Mouse (Mus musculus): Measurements from ENCODE around the gene Cmc2. TPM values are rescaled to one million over a fixed set of nuclear protein-coding genes. Genes with fewer than 3 reads are reported as not detected.

Gene Cmc2
- 46.3 and 76.1 TPM in 2 replicates for polyA plus RNA-seq (2012)

DNA sequence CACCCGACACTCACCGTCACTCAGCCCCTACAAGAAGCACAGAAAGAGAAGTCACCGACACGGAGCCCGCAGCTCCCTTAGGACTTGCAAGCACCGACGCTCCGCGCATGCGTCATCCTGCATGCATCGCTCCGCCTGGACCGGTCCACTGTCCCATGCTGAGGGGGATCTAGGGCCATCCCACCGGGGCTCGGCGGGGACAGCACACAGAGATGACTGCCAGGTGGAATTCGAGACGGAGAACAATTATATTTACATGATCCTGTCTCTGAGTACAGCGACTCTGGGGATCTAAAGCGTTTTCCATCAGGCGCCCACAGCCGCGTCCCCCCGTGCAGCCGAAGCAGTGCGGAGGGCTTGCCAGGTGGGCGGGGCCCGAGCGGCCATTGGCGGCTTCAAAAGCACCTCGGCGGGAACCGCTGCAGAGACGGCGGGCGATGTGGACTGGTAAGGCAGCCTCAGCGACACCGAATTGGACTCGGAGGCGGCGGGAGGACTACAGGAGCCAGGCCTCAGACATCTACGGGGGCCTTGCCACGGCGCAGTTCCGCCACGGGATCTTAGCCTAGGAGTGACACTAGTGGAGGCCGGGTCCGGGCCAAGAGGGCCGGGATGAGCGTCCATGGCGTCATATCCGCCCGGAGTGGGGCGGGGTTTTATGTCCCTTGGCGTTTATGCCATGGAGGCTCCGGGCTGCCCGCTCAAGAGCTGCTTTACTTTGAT, at the start of gene Cmc2, which contains the start of gene Cenpn:
Gene Cmc2 (minus strand): TSS at position 119 of the 723 bp plus-strand sequence.
Gene Cenpn (plus strand): TSS at position 394 of the 723 bp plus-strand sequence.
- TF ChIP-seq GATA1 (IDR thresholded peaks at IDR 0.05; ENCODE audit: low read length), result no peak

GRCm38 (mm10) chr8:116969531-116969930, 48.3 kb upstream of the Cmc2 start:
- TF ChIP-seq GATA1 (IDR thresholded peaks at IDR 0.05; ENCODE audit: low read length), result no peak

DNA sequence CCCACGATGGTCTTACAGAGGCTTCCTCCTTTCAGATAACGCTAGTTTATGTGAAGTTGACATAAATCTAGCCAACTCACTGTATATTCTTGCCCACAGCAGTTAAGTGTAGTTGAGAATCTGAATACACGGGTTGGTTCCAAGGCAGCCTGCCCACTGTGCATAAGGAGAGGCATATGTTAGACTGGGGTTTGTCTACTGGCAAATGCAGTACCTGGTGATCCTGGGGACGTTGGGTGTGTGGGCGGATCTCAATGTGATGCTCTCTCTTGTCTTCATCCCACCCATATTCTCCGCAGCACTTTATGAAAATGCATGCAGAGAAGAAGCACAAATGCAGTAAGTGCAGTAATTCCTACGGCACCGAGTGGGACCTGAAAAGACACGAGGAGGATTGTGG, 33.2 kb upstream of the Cmc2 start:
- TF ChIP-seq GATA1 (IDR thresholded peaks at IDR 0.05; ENCODE audit: low read length), result no peak

DNA sequence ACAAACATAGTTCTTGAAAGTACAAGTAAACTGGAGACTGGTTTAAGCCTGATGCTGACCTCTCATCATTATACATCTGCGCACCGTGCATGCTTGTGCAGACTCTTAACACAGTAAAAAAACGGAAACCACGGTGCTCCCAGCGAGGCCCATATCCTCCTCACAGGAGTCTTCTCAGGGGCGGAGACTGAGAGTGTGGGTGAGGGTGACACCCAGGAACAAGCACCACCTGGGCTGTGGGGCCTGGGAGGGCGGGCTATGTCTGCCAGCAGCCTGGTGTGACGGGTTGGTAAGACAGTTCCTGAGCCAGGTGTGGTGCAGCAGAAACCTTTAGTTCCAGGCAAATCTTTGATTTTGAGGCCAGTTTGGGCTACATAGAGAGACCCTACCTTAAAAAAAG, 31.2 kb upstream of the Cmc2 start:
- TF ChIP-seq GATA1 (IDR thresholded peaks at IDR 0.05; ENCODE audit: low read length), result no peak

DNA sequence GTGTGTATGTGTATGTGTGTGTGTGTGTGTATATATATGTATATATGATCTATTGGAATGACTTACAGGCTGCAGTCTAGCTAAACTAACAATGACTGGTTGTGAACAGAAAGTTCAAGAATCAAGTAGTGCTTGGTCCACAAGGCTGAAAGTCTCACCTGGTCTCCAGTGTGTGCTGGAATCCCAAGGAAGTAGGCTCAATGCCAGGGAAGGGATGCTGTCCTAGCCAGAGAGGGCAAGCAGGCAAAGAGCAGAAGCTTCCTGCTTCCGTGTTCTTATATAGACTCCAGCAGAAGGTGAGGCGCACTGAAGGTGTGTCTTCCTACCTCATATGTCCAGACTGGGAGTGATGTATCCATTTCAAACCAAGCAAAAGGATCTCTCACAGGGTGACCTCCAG, 30.5 kb upstream of the Cmc2 start:
- no peak for TF ChIP-seq GATA1 (IDR thresholded peaks at IDR 0.05; ENCODE audit: low read length)

DNA sequence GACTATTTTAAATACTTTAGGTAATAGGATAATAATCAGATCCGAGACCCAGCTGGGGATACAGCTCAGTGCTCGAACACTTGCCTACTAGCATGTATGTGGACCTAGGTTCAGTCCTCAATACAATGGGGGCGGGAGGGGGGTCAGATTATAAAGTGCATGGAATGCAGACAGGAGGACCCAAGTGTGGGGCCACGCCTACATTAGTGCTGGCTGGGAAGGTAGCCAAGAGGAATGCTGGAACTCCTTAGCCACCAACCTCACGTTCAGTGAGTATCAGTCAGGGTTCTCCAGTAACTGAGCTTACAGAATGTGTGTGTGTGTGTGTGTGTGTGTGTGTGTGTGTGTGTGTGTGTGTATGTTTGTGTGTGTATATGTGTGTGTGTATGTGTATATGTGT, 30.1 kb upstream of the Cmc2 start:
- no peak for TF ChIP-seq GATA1 (IDR thresholded peaks at IDR 0.05; ENCODE audit: low read length)

- TF ChIP-seq GATA1 (IDR thresholded peaks at IDR 0.05; ENCODE audit: low read length), result no peak
Measured at GRCm38 (mm10) chr8:116947589-116947988, 26.3 kb upstream of the Cmc2 start.

- TF ChIP-seq GATA1 (IDR thresholded peaks at IDR 0.05; ENCODE audit: low read length), result no peak
Measured at GRCm38 (mm10) chr8:116946851-116947250, 25.6 kb upstream of the Cmc2 start.

DNA sequence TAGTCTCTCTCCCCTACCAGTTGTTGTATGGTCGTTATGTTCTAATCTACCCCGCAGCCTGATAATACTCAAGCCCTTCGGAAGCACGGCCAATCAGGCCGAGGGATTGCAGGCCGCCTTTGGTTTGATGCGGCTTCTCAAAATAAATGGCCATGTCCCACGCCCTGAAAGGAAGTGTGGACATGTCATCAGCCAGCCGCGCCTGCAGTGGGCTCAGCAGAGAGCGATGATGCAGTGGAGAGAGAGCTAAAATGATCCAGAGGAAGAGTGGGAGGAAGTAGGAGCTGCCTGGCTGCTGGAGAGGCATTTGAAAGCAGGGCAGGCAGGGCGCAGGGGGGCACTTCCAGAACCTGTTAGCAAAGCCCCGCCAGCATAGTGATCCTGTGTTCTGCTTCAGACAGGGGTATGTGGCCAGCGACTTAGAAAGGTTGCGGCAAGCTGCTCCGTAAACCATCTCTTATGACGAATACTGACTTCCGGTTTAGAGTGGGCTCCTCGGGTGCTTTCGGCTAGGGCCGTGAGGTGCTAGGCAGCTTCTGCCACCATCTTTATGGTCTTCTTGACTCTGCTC, 25.1 kb upstream of the Cmc2 start:
- no peak for TF ChIP-seq GATA1 (IDR thresholded peaks at IDR 0.05; ENCODE audit: low read length)

DNA sequence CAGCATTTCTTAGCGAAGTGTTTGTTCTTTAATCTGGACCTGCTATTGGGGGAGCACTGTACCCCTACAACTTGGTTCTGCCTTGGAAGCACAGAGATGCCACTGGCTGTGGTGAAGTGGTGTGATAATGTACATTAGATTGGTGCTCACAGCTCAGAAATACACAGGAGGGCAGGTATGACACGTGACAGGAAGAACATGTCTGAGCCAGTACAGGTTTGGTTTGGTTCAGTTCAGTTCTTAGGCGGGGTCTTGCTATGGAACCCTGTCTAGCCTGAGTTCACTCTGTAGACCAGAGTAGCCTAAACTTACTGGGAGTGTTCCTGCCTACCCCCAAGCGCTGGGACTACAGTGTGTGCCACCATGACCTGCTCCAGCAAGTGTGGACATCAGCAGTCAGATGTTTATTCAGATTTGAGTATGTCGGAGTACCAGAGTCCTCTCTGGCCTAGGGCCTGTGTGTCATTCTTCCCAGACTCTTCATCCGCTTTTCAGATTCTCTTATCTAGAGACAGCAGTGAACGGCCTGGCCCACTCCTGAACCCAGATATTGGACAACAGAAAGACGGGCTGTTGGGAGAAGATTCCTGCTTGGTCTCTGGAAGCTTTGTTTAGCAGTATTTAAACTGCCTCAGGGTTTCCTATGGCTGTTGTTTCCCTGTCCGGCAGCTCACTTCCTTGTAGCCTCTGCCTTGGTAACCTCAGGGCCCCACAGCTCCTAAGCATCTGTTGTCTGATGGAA, 24.1 kb upstream of the Cmc2 start:
- TF ChIP-seq GATA1 (IDR thresholded peaks at IDR 0.05; ENCODE audit: low read length), result no peak

DNA sequence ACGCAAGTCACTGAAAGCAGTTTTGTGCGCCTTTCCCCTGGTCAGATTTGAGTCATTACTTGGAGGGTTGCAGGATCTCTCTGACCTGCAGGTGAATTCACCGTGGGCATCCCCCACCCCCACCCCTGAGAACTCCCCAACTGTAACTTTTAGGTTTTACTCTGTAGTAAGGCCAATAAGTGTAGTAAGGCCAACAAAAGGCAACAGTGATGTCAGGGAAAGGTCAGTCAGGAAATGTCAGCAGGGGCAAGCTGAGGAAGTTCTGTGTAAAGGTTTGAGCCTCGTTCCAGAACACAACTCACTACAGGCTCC, 23.1 kb upstream of the Cmc2 start:
- no peak for TF ChIP-seq GATA1 (IDR thresholded peaks at IDR 0.05; ENCODE audit: low read length)

DNA sequence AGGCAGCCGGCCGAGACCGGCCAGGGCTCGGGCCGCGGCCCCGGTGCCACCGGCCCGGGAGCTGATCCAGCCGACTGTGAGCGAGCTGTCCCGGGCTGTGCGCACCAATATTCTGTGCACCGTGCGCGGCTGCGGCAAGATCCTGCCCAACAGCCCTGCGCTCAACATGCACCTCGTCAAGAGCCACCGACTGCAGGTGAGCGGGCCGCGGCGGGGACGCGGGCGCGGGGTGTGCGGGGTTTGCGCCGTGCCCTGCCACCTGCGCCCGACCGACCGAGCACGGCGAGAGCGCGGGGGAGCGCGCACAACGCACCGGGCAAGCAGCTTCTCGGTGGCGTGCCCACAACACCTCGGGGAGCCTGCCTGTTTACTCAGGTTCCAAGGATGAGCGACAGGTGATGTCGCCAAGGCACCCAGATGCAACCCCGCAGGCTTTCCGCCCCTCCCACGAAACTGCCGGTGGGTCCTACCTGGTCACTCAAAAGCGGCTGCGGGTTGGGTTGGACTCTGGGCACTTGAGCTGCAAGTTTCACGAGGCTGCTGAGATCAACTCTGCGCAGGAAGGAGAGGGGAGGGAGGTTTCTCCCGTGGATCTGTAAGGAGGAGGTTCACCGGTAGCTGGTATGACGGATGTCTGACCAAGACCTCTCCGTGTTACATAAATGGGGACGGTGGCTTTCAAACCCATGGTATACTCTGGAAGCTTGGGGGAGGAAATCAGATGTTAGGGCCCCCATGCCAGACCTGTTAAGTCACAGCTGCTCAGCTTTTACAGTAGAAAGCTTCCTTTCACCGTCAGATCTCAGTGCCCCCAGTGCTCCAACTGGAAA, 22.5 kb upstream of the Cmc2 start:
- TF ChIP-seq GATA1 (IDR thresholded peaks at IDR 0.05; ENCODE audit: low read length), result no peak

GRCm38 (mm10) chr8:116943161-116943554, 21.9 kb upstream of the Cmc2 start, which contains the start of gene Atmin:
Gene Atmin, plus strand, starts transcription at chr8:116943393.
- TF ChIP-seq GATA1 (IDR thresholded peaks at IDR 0.05; ENCODE audit: low read length), result no peak

- no peak for TF ChIP-seq GATA1 (IDR thresholded peaks at IDR 0.05; ENCODE audit: low read length)
Measured at GRCm38 (mm10) chr8:116942284-116943058, 21.2 kb upstream of the Cmc2 start.

DNA sequence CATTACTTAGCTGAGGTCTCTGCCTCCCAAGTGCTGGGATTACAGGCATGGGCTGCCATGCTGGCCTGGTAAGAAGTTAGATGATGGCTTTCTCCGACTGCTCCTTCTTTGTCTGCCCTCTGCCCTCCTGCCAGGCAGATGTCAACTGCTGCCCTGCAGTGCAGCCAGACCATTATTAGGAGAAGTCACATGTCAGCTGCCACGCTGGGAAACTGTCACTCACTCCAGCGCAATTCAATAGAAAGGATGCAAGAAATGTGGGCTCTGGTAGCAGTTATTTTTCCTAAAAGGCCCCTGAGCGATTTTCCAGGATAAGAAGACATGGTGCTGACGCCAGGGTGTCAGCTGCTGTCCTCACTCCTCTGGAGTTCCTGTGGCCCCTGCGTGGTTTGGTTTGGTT, 14.3 kb upstream of the Cmc2 start:
- no peak for TF ChIP-seq GATA1 (IDR thresholded peaks at IDR 0.05; ENCODE audit: low read length)

Measured in G1E-ER4 (cell line).